ENCODE assay signal across 8 mouse cellular contexts in genomic region chr9:121276745-121277117, GRCm38 (mm10). TPM values are rescaled to one million over a fixed set of nuclear protein-coding genes. Genes with fewer than 3 reads are reported as not detected.
A peak's percentile ranks its signal among the peaks of the same experiment; 100 is the strongest.
DNase-seq lines count a peak whose midpoint lies in the region; ATAC-seq and TF ChIP-seq lines count a peak whose summit lies in the region.

No protein-coding gene starts in this region.

- no peaks in the 10 kb centered on the region for H3K36me3 ChIP-seq in heart, embryonic 13.5 days
- no peaks in the 10 kb centered on the region for H3K36me3 ChIP-seq in E14TG2a.4 (ENCODE audit: insufficient read depth, low read length)
- no peaks in the 10 kb centered on the region for H3K36me3 ChIP-seq in forebrain, embryonic 14.5 days (ENCODE audit: control insufficient read depth, insufficient read depth, low read length)
- no peaks in the 10 kb centered on the region for H3K36me3 ChIP-seq in liver, embryonic 16.5 days (ENCODE audit: control insufficient read depth, insufficient read depth)

- ATAC-seq in heart, embryonic 13.5 days (ENCODE audit: extremely low read depth, insufficient number of reproducible peaks, low FRiP score, low TSS enrichment), result no peak
- no peak for ATAC-seq in forebrain, embryonic 14.5 days
- no peak for ATAC-seq in liver, embryonic 16.5 days (ENCODE audit: low read depth)

- no peak for DNase-seq in heart, postnatal 25 days (ENCODE audit: low spot score)
- no peak for DNase-seq in forebrain, embryonic 14.5 days (ENCODE audit: low spot score)
- DNase-seq in adrenal gland, postnatal 14 days, result no peak
- no peak for DNase-seq in adrenal gland, postnatal 36 days
- no peak for DNase-seq in thymus, postnatal 25 days

- 16% methylated on average over 15 of the region's 15 CpGs for WGBS in heart, embryonic 13.5 days
- 17% methylated on average over 15 of the region's 15 CpGs for WGBS in forebrain, embryonic 14.5 days
- 21% methylated on average over 15 of the region's 15 CpGs for WGBS in liver, embryonic 16.5 days (ENCODE audit: insufficient replicate concordance)

- peak overlapping the region; percentile 82 for H3K9ac ChIP-seq in heart, embryonic 13.5 days
- peak overlapping the region; percentile 63 for H3K9ac ChIP-seq in forebrain, embryonic 14.5 days (ENCODE audit: low read length)
- peak overlapping the region; percentile 65 for H3K9ac ChIP-seq in liver, embryonic 16.5 days (ENCODE audit: low read depth, low read length)

- H3K4me1 ChIP-seq in heart, embryonic 13.5 days, result peaks cover 14% of the 10 kb centered on the region
- H3K4me1 ChIP-seq in E14TG2a.4 (replicated peaks; ENCODE audit: low read depth, low read length), result peaks cover 16% of the 10 kb centered on the region
- peaks cover 4% of the 10 kb centered on the region; the same call in 1 of the 2 replicates for H3K4me1 ChIP-seq in forebrain, embryonic 14.5 days (ENCODE audit: control insufficient read depth, insufficient read depth, low read length)
- peaks cover 12% of the 10 kb centered on the region for H3K4me1 ChIP-seq in liver, embryonic 16.5 days (ENCODE audit: control insufficient read depth, low read depth, low read length)

- H3K27me3 ChIP-seq in heart, embryonic 13.5 days (replicated peaks), result no peaks in the 10 kb centered on the region
- no peaks in the 10 kb centered on the region for H3K27me3 ChIP-seq in E14TG2a.4 (ENCODE audit: insufficient read depth, low read length)
- no peaks in the 10 kb centered on the region for H3K27me3 ChIP-seq in forebrain, embryonic 14.5 days (replicated peaks; ENCODE audit: control insufficient read depth, insufficient read depth, low read length)
- no peaks in the 10 kb centered on the region for H3K27me3 ChIP-seq in liver, embryonic 16.5 days (ENCODE audit: control insufficient read depth, insufficient read depth, low read depth, low read length)

- no peaks in the 10 kb centered on the region for H3K9me3 ChIP-seq in heart, embryonic 13.5 days
- H3K9me3 ChIP-seq in E14TG2a.4 (ENCODE audit: low read length), result peaks cover 7% of the 10 kb centered on the region; the same call in 1 of the 2 replicates
- H3K9me3 ChIP-seq in forebrain, embryonic 14.5 days (replicated peaks; ENCODE audit: control insufficient read depth, low read length), result no peaks in the 10 kb centered on the region
- no peaks in the 10 kb centered on the region for H3K9me3 ChIP-seq in liver, embryonic 16.5 days (replicated peaks; ENCODE audit: control insufficient read depth, low read length)

- no peak overlapping the region; the same call in 1 of the 2 replicates for H3K27ac ChIP-seq in heart, embryonic 13.5 days (replicated peaks)
- H3K27ac ChIP-seq in forebrain, embryonic 14.5 days (ENCODE audit: low read depth, low read length), result peak overlapping the region; percentile 85; the same call in 1 of the 2 replicates
- H3K27ac ChIP-seq in liver, embryonic 16.5 days (ENCODE audit: low read length), result no peak overlapping the region

- intact Hi-C loops in heart, postnatal 25 days (cut with DNase I), result no loop called here

- peak overlapping the region; percentile 74 for H3K4me2 ChIP-seq in heart, embryonic 13.5 days
- H3K4me2 ChIP-seq in forebrain, embryonic 14.5 days (ENCODE audit: low read length), result peak overlapping the region; percentile 74
- peak overlapping the region; percentile 94 for H3K4me2 ChIP-seq in liver, embryonic 16.5 days (ENCODE audit: low read depth, low read length)

- no peak for TF ChIP-seq CTCF in E14TG2a.4 (conservative IDR thresholded peaks at IDR 0.05; ENCODE audit: low read length)

- peak overlapping the region; percentile 64 for H3K4me3 ChIP-seq in heart, embryonic 13.5 days
- H3K4me3 ChIP-seq in E14TG2a.4 (replicated peaks; ENCODE audit: low read length), result peak overlapping the region; percentile 94
- H3K4me3 ChIP-seq in forebrain, embryonic 14.5 days (ENCODE audit: low read depth, low read length), result peak overlapping the region; percentile 66
- peak overlapping the region; percentile 74 for H3K4me3 ChIP-seq in liver, embryonic 16.5 days (ENCODE audit: low read depth, low read length)

RNA-seq across cellular contexts. Expression of gene Ulk4, which starts 0.3 kb away (rescaled TPM):
- 95.9 and 112 TPM in 2 replicates for polyA plus RNA-seq in heart, embryonic 13.5 days (2015; fragmentation: Nextera tagmentation; extraction: Ambion mirVana)
- under 1 TPM; 0.21 to 0.48 TPM for total RNA-seq in heart, postnatal 25 days (2021)
- polyA plus RNA-seq in forebrain, embryonic 14.5 days (2014; fragmentation: Nextera tagmentation; extraction: Ambion mirVana), result 105 and 131 TPM in 2 replicates
- polyA plus RNA-seq in liver, embryonic 16.5 days (2015; fragmentation: Nextera tagmentation; extraction: Ambion mirVana), result 29.5 and 30.8 TPM in 2 replicates
- 1.8 and 2.2 TPM in 2 replicates for total RNA-seq in adrenal gland, postnatal 14 days (2021)
- 1 to 10 TPM; 1.7 to 1.9 TPM for total RNA-seq in adrenal gland, postnatal 36 days (2021)

RNA-seq across cellular contexts. Expression of gene Trak1, which starts 20.6 kb away (rescaled TPM):
- 30.4 and 32.2 TPM in 2 replicates for polyA plus RNA-seq in heart, embryonic 13.5 days (2015; fragmentation: Nextera tagmentation; extraction: Ambion mirVana)
- total RNA-seq in heart, postnatal 25 days (2021), result 100 to 1,000 TPM; 309 to 322 TPM
- polyA plus RNA-seq in forebrain, embryonic 14.5 days (2014; fragmentation: Nextera tagmentation; extraction: Ambion mirVana), result 40.3 and 58.5 TPM in 2 replicates
- polyA plus RNA-seq in liver, embryonic 16.5 days (2015; fragmentation: Nextera tagmentation; extraction: Ambion mirVana), result 3.8 and 5.2 TPM in 2 replicates
- 83.1 and 84.0 TPM in 2 replicates for total RNA-seq in adrenal gland, postnatal 14 days (2021)
- 10 to 100 TPM; 68.0 to 75.3 TPM for total RNA-seq in adrenal gland, postnatal 36 days (2021)
